Mouse (Mus musculus) liver, embryonic 14.5 days (tissue): ENCODE results near the gene Mpi.

Experiments used
- CTCF ChIP-seq: IDR thresholded peaks from 2 replicates; pipeline ENCODE4 v1.5.1; 2016; ENCODE audit warnings: antibody characterized with exemption, low read depth, control low read depth
- EP300 ChIP-seq: IDR thresholded peaks from 2 replicates; pipeline ENCODE4 v1.6.1; 2016; ENCODE audit warnings: antibody characterized with exemption, low read depth

DNA sequence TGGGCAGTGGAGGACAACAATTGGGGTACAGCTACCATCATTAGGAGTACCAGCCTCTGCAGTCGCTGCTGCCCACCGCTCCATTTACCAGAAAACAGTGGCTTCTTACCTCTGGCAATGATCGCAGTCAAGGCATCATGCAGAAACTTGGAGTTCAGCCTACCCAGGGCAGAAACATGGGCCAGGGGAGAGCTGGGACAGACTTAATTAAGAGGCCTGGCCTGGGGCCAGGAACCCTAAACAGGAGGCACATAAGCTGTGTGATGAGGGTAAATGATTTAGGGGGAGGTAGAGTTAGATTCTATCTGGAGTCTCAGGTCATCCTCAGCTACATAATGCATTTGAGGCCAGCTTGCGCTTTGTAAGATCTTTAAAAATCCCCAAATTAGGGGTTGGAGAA lies 3.4 kb downstream of the Mpi start:
- TF ChIP-seq CTCF (no peak), EP300 (no peak)
